Mouse (Mus musculus) MEL (cell line): ENCODE results near the gene Clk2.

Experiments used
- CHD1 ChIP-seq: IDR thresholded peaks from 2 replicates; pipeline ENCODE4 v1.6.1; 2012; ENCODE audit warnings: low read depth, mild to moderate bottlenecking, inconsistent platforms, low read length, improper control_type of control experiment
- CHD2 ChIP-seq: IDR thresholded peaks from 2 replicates; pipeline ENCODE4 v1.6.1; 2011; ENCODE audit warnings: low read length, improper control_type of control experiment
- CTCF ChIP-seq, 3 experiments: IDR thresholded peaks in 2 of 3; conservative IDR thresholded peaks in 1 of 3; 2 replicates each; pipeline ENCODE4 v1.5.1; 2011 to 2012; ENCODE audit warnings: low read length in 3 of 3, low read depth in 2 of 3, mild to moderate bottlenecking in 2 of 3, improper control_type of control experiment in 1 of 3, inconsistent platforms in 1 of 3, mixed read lengths in 1 of 3, moderate library complexity in 1 of 3; ENCODE audit not compliant: control insufficient read depth in 1 of 3, insufficient read depth in 1 of 3, poor library complexity in 1 of 3, severe bottlenecking in 1 of 3
- EP300 ChIP-seq, 2 experiments: IDR thresholded peaks; 2 replicates each; pipeline ENCODE4 v1.6.1; 2011; ENCODE audit warnings: improper control_type of control experiment in 2 of 2, low read length in 2 of 2, low read depth in 1 of 2, mild to moderate bottlenecking in 1 of 2
- GATA1 ChIP-seq: IDR thresholded peaks from 2 replicates; pipeline ENCODE4 v1.6.1; 2011; ENCODE audit warnings: low read depth, low read length, improper control_type of control experiment
- MAFK ChIP-seq: IDR thresholded peaks from 2 replicates; pipeline ENCODE4 v1.6.1; 2011; ENCODE audit warnings: low read depth, mild to moderate bottlenecking, low read length, improper control_type of control experiment, borderline replicate concordance
- MAX ChIP-seq: IDR thresholded peaks from 2 replicates; pipeline ENCODE4 v1.6.1; 2011; ENCODE audit warnings: low read length, improper control_type of control experiment
- MXI1 ChIP-seq: IDR thresholded peaks from 2 replicates; pipeline ENCODE4 v1.6.1; 2011; ENCODE audit warnings: mild to moderate bottlenecking, low read depth, low read length, improper control_type of control experiment
- POLR2A ChIP-seq, 2 experiments: IDR thresholded peaks; 2 replicates each; pipeline ENCODE4 v1.6.1; 2011 to 2012; ENCODE audit warnings: low read length in 2 of 2, mild to moderate bottlenecking in 2 of 2, control low read depth in 1 of 2, improper control_type of control experiment in 1 of 2, low read depth in 1 of 2, moderate library complexity in 1 of 2; ENCODE audit not compliant: control insufficient read depth in 1 of 2, insufficient read depth in 1 of 2, poor library complexity in 1 of 2
- POLR2AphosphoS5 ChIP-seq: IDR thresholded peaks from 2 replicates; pipeline ENCODE4 v1.6.1; 2012; ENCODE audit warnings: low read depth, borderline replicate concordance, mild to moderate bottlenecking, inconsistent platforms, low read length, moderate library complexity, mixed read lengths
- RCOR1 ChIP-seq: IDR thresholded peaks from 2 replicates; pipeline ENCODE4 v1.6.1; 2012; ENCODE audit warnings: low read depth, mild to moderate bottlenecking, inconsistent platforms, low read length, improper control_type of control experiment
- TAL1 ChIP-seq: IDR thresholded peaks from 2 replicates; pipeline ENCODE4 v1.6.1; 2012; ENCODE audit warnings: mild to moderate bottlenecking, inconsistent platforms, low read length, moderate library complexity, mixed read lengths
- ZKSCAN1 ChIP-seq: IDR thresholded peaks from 2 replicates; pipeline ENCODE4 v1.6.1; 2012; ENCODE audit warnings: low read depth, mild to moderate bottlenecking, inconsistent platforms, low read length, improper control_type of control experiment, moderate library complexity

GRCm38 (mm10) chr3:89163123-89163522, 1.5 kb upstream of the Clk2 start:
- no peak for TF ChIP-seq POLR2A (IDR thresholded peaks at IDR 0.05; ENCODE audit: control insufficient read depth in 1 of 2, insufficient read depth in 1 of 2, low read depth in 1 of 2, low read length in 2 of 2, poor library complexity in 1 of 2)
- TF ChIP-seq CTCF (IDR thresholded peaks at IDR 0.05 in 2 of 3, conservative IDR thresholded peaks at IDR 0.05 in 1 of 3; ENCODE audit: control insufficient read depth in 1 of 3, insufficient read depth in 1 of 3, low read depth in 2 of 3, low read length in 3 of 3, poor library complexity in 1 of 3, severe bottlenecking in 1 of 3), result no peak
- TF ChIP-seq GATA1, result no peak
- TF ChIP-seq MAX, result no peak
- TF ChIP-seq EP300 (IDR thresholded peaks at IDR 0.05; ENCODE audit: low read depth in 1 of 2, low read length in 2 of 2), result no peak
- TF ChIP-seq TAL1, result no peak
- no peak for TF ChIP-seq MAFK
- no peak for TF ChIP-seq ZKSCAN1
- no peak for TF ChIP-seq CHD2
- TF ChIP-seq RCOR1, result no peak
- no peak for TF ChIP-seq CHD1
- TF ChIP-seq POLR2AphosphoS5, result no peak
- no peak for TF ChIP-seq MXI1
